Mouse (Mus musculus) thymus, adult 2 months (tissue): ENCODE data around the gene Plxnb3. TPM values are rescaled to one million over a fixed set of nuclear protein-coding genes. Genes with fewer than 3 reads are reported as not detected.

ENCODE experiments used
- DNase-seq: peaks from one replicate; pipeline ENCODE4 v3.0.0; 2021
- H3K27ac ChIP-seq: fragments of 200-500 bp; 2 replicates; pipeline ENCODE4 v1.5.1; 2012; ENCODE audit warnings: low read length, control low read depth; ENCODE audit not compliant: control insufficient read depth, insufficient read depth
- H3K27me3 ChIP-seq: fragments of 200-500 bp; 2 replicates; pipeline ENCODE4 v1.6.1; 2012; ENCODE audit warnings: mild to moderate bottlenecking, low read length, moderate library complexity, mixed read lengths; ENCODE audit not compliant: control insufficient read depth, insufficient read depth
- H3K36me3 ChIP-seq: fragments of 200-500 bp; 2 replicates; pipeline ENCODE4 v1.6.1; 2012; ENCODE audit warnings: mild to moderate bottlenecking, low read length, moderate library complexity; ENCODE audit not compliant: control insufficient read depth, insufficient read depth
- H3K4me1 ChIP-seq: fragments of 200-500 bp; replicated peaks from 2 replicates; pipeline ENCODE4 v1.6.1; 2012; ENCODE audit warnings: low read length; ENCODE audit not compliant: control insufficient read depth, insufficient read depth
- H3K4me3 ChIP-seq: fragments of 200-500 bp; 2 replicates; pipeline ENCODE4 v1.5.1; 2012; ENCODE audit warnings: mild to moderate bottlenecking, low read length, control low read depth, moderate library complexity; ENCODE audit not compliant: control insufficient read depth, insufficient read depth
- CTCF ChIP-seq: fragments of 200-500 bp; IDR thresholded peaks from 2 replicates; pipeline ENCODE4 v1.5.1; 2012; ENCODE audit warnings: mild to moderate bottlenecking, control low read depth, low read length, moderate library complexity, borderline replicate concordance; ENCODE audit not compliant: control insufficient read depth, poor library complexity, insufficient read depth; ENCODE audit errors: extremely low read depth
- POLR2A ChIP-seq: fragments of 200-500 bp; IDR thresholded peaks from 2 replicates; pipeline ENCODE4 v1.6.1; 2012; ENCODE audit warnings: mild to moderate bottlenecking, low read length, control low read depth, moderate library complexity; ENCODE audit not compliant: control insufficient read depth, poor library complexity, insufficient read depth; ENCODE audit errors: extremely low read depth
- WGBS: fragments of 180-500 bp; shearing (Covaris S2); methylation state at CpG from one replicate; pipeline ENCODE4 v1.1.7; 2018; 5-methylcytosine and 5-hydroxymethylcytosine counted together
- polyA plus RNA-seq: library from polyadenylated mRNA; depleted of rRNA; stranded (reverse); fragments of >200 nt; gene quantifications from 2 replicates; pipeline ENCODE4 v1.2.3, GENCODE M21; 2012

Plxnb3 gene
- polyA plus RNA-seq, 1 experiment = 0.86 TPM

- TF ChIP-seq CTCF = no peak
- TF ChIP-seq POLR2A = no peak
- no peak overlapping the region for H3K4me3 ChIP-seq
- no peak for DNase-seq
- no peak overlapping the region for H3K27ac ChIP-seq
- 0 out of 2 replicates have a peak, but pooled peaks cover 6% of the 10 kb centered on the region for H3K4me1 ChIP-seq
- peaks cover 13% of the 10 kb centered on the region for H3K36me3 ChIP-seq
- H3K27me3 ChIP-seq = no peaks in the 10 kb centered on the region
Observed at GRCm38 (mm10) chrX:73793039-73793438, 36.1 kb downstream of the Plxnb3 start.

GRCm38 (mm10) chrX:73793505-73793904, 36.6 kb downstream of the Plxnb3 start:
- Histone ChIP-seq H3K27ac (no peak overlapping the region), H3K4me3 (no peak overlapping the region), H3K4me1 (0 out of 2 replicates have a peak, but pooled peaks cover 4% of the 10 kb centered on the region), H3K27me3 (no peaks in the 10 kb centered on the region), H3K36me3 (peaks cover 13% of the 10 kb centered on the region)
- 14% methylated on average over 1 of the region's 1 CpGs for WGBS
- no peak for DNase-seq
- TF ChIP-seq POLR2A (no peak), CTCF (no peak)

- 98% methylated on average over 2 of the region's 2 CpGs for WGBS
- no peak overlapping the region for H3K4me3 ChIP-seq
- H3K36me3 ChIP-seq = no peaks in the 10 kb centered on the region
- no peak for TF ChIP-seq CTCF
- H3K27me3 ChIP-seq = no peaks in the 10 kb centered on the region
- DNase-seq = no peak
- H3K4me1 ChIP-seq = no peaks in the 10 kb centered on the region
- H3K27ac ChIP-seq = no peak overlapping the region
Observed at GRCm38 (mm10) chrX:73797511-73797910, 40.6 kb downstream of the Plxnb3 start.

GRCm38 (mm10) chrX:73798502-73798901, 41.6 kb downstream of the Plxnb3 start:
- no peaks in the 10 kb centered on the region for H3K36me3 ChIP-seq
- no peaks in the 10 kb centered on the region for H3K4me1 ChIP-seq
- no peak overlapping the region for H3K27ac ChIP-seq
- peak; percentile 72 for DNase-seq
- no peak overlapping the region for H3K4me3 ChIP-seq
- 19% methylated on average over 7 of the region's 9 CpGs for WGBS
- TF ChIP-seq POLR2A (no peak), CTCF (peak; percentile 77; the same call in 1 of the 2 replicates)
- no peaks in the 10 kb centered on the region for H3K27me3 ChIP-seq

GRCm38 (mm10) chrX:73805814-73806213, 48.9 kb downstream of the Plxnb3 start:
- WGBS = 79% methylated on average over 1 of the region's 1 CpGs
- Histone ChIP-seq H3K27me3 (no peaks in the 10 kb centered on the region), H3K4me3 (no peak overlapping the region), H3K4me1 (no peaks in the 10 kb centered on the region), H3K27ac (no peak overlapping the region), H3K36me3 (no peaks in the 10 kb centered on the region)
- DNase-seq = no peak
- TF ChIP-seq CTCF (no peak), POLR2A (no peak)

GRCm38 (mm10) chrX:73815072-73815471, 58.2 kb downstream of the Plxnb3 start:
- DNase-seq = peak; percentile 12
- no peak overlapping the region for H3K27ac ChIP-seq
- TF ChIP-seq POLR2A (no peak), CTCF (no peak)
- WGBS = 65% methylated on average over 13 of the region's 14 CpGs
- peaks cover 10% of the 10 kb centered on the region for H3K4me1 ChIP-seq
- H3K36me3 ChIP-seq = no peaks in the 10 kb centered on the region
- H3K4me3 ChIP-seq = 0 out of 2 replicates have a peak overlapping the region, but pooled peaks have one; percentile 11
- H3K27me3 ChIP-seq = no peaks in the 10 kb centered on the region
